Mouse (Mus musculus) c-Kit-positive CD71-positive TER-119-negative erythroid progenitor cells, embryonic 14.5 days (primary cell): ENCODE results near the gene Ppif.

ENCODE experiments used
- DNase-seq: peaks from one replicate; pipeline ENCODE4 v3.0.0-alpha.2; 2013; ENCODE audit warnings: low read depth

Ppif gene

GRCm38 (mm10) chr14:25695059-25695458 is 1.1 kb downstream of the Ppif start:
- peak; percentile 29 for DNase-seq

- DNase-seq = no peak
These were observed 2.4 kb downstream of the Ppif start for GRCm38 (mm10) chr14:25696356-25696755.

- DNase-seq = peak; percentile 31
These were observed 8.0 kb downstream of the Ppif start for GRCm38 (mm10) chr14:25701986-25702385.

GRCm38 (mm10) chr14:25707691-25708181 is 13.8 kb downstream of the Ppif start:
- no peak for DNase-seq

- no peak for DNase-seq
These were observed 14.5 kb downstream of the Ppif start for GRCm38 (mm10) chr14:25708451-25708850.

- DNase-seq = no peak
These were observed 15.0 kb downstream of the Ppif start for GRCm38 (mm10) chr14:25708917-25709316.

GRCm38 (mm10) chr14:25710073-25710472 is 16.1 kb downstream of the Ppif start:
- peak; percentile 24 for DNase-seq

- DNase-seq = no peak
These were observed 16.7 kb downstream of the Ppif start for GRCm38 (mm10) chr14:25710681-25711080.

- no peak for DNase-seq
These were observed 17.2 kb downstream of the Ppif start for GRCm38 (mm10) chr14:25711177-25711576.

GRCm38 (mm10) chr14:25711602-25712001 is 17.6 kb downstream of the Ppif start:
- DNase-seq = no peak

- DNase-seq = no peak
These were observed 19.5 kb downstream of the Ppif start for GRCm38 (mm10) chr14:25713443-25713842.

GRCm38 (mm10) chr14:25716528-25716927 is 22.6 kb downstream of the Ppif start:
- no peak for DNase-seq

GRCm38 (mm10) chr14:25717718-25718117 is 23.8 kb downstream of the Ppif start:
- no peak for DNase-seq

GRCm38 (mm10) chr14:25718471-25718870 is 24.5 kb downstream of the Ppif start:
- no peak for DNase-seq

- DNase-seq = peak; percentile 23
These were observed 25.4 kb downstream of the Ppif start for GRCm38 (mm10) chr14:25719371-25719770.

GRCm38 (mm10) chr14:25720962-25721707 is 27.2 kb downstream of the Ppif start:
- DNase-seq = no peak

GRCm38 (mm10) chr14:25725032-25725497 is 31.1 kb downstream of the Ppif start:
- DNase-seq = no peak

- DNase-seq = no peak
These were observed 31.7 kb downstream of the Ppif start for GRCm38 (mm10) chr14:25725690-25726089.

- peak; percentile 23 for DNase-seq
These were observed 32.5 kb downstream of the Ppif start for GRCm38 (mm10) chr14:25726226-25727148.

GRCm38 (mm10) chr14:25727149-25727510 is 33.2 kb downstream of the Ppif start:
- no peak for DNase-seq

- DNase-seq = no peak
These were observed 41.1 kb downstream of the Ppif start for GRCm38 (mm10) chr14:25734736-25735716.

- DNase-seq = no peak
These were observed 42.2 kb downstream of the Ppif start for GRCm38 (mm10) chr14:25736140-25736539.
